Mouse (Mus musculus): ENCODE measurements at regions not wholly inside any gene's neighbourhood (a gene's known extent, or its start where the extent isn't known, plus 50 kb on each side); places are given as distances from the start of the nearest gene placed in this dataset.

DNA sequence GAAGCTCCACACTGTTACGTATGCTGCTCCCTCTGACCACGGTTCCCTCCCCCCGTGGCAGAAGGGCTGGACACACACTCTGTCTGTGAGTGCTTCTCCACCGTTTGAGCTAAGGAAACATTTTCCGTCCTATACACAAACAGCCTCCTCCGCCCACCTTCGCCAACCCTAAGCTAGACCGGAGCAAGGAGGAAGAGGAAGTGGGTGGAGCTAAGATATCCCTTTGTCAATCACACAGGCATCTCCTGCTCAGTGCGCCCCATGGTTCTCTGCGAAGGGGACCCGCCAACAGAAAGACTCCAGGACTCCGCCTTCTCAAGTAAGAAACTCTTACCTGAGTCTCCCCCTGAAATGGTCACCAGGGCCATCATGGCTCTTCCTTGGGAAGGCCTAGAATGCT lies 61.9 kb upstream of the Cdh5 start:
- TF ChIP-seq POLR2A (IDR thresholded peaks at IDR 0.05; ENCODE audit: low read depth, low read length) (no peak), CTCF (IDR thresholded peaks at IDR 0.05; ENCODE audit: borderline replicate concordance, insufficient read depth, low read length) (no peak)
